Mouse (Mus musculus): ENCODE measurements around the gene Zfp128. TPM values are rescaled to one million over a fixed set of nuclear protein-coding genes. Genes with fewer than 3 reads are reported as not detected.
"Not testable (repeated sequence)": the region's sequence is repeated elsewhere in the genome, so short reads cannot be mapped to it uniquely, and the experiment has no call there.

Zfp128 gene
- polyA plus RNA-seq (2015; fragmentation: Nextera tagmentation; extraction: Ambion mirVana), result 4.5 and 4.9 TPM in 2 replicates

GRCm38 (mm10) chr7:12880911-12881660 lies at the start of gene Zfp128:
TSS of gene Zfp128 (plus strand) at chr7:12881177.
- peaks cover 8% of the 10 kb centered on the region for H3K4me1 ChIP-seq
- H3K4me3 ChIP-seq, result peak within 1 kb of the TSS; percentile 71
- peak within 1 kb of the TSS; percentile 64 for H3K4me2 ChIP-seq
- peak within 1 kb of the TSS; percentile 68 for H3K9ac ChIP-seq
- H3K27ac ChIP-seq, result peak within 1 kb of the TSS; percentile 43; the same call in 1 of the 2 replicates
- ATAC-seq (ENCODE audit: insufficient number of reproducible peaks, low FRiP score, low TSS enrichment, low read depth), result peak; percentile 96
- WGBS, result under 1% methylated on average over 35 of the region's 35 CpGs
- H3K27me3 ChIP-seq, result no peaks in the 10 kb centered on the region
- H3K36me3 ChIP-seq, result peaks cover 14% of the 10 kb centered on the region
- H3K9me3 ChIP-seq, result no peaks in the 10 kb centered on the region

DNA sequence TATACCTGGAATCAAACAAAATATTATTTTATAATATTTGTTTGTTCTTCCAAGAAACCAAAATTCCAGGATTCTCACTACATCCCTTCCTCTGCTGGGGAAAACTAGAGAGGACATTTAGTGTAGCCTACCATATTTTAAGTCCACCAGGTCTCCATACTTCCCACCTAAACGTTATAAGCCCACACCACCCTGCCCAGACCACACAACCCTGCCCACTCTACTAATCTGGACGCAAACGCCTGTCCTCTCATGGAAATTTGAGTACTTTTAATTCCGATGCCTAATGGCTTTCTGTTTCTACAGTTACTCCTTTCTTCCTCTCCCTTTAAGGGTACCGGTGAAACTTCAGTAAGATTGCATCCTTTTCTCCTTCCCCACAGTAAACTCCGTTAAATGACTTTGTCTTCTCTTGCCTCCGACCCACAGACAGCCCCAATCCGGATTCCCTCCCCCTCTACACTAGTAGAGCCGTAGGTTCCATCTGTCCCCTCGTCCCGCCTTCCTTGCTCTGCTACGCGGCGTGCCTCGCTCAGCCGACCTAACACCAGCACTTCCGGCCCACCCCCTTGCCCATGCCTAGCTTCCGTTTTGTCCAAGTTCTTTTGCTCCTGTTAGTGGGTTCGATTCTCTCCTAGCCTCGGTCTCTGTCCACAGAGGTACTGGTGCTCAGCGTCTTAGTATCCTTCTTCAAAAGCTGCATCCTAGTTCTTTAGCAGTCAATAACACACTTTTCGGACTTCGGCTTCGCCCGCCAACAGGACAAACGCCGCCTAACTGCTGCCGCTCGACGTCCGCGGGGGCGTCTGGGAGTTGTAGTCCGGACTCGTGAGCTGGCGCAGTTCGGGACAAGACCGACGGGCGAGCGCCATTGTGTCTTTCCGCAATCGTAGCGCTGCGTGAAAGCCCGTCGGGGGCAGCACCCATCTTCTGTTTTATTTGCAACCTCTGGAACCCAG lies 46.5 kb upstream of the Zfp128 start, which contains the start of gene Zfp110:
TSS of gene Zfp110 (plus strand) at position 600 of the 959 bp plus-strand sequence.
- Histone ChIP-seq H3K36me3 (peaks cover 33% of the 10 kb centered on the region), H3K4me2 (peak within 1 kb of the TSS; percentile 50), H3K27me3 (no peaks in the 10 kb centered on the region), H3K4me3 (peak within 1 kb of the TSS; percentile 49), H3K9me3 (peaks cover 10% of the 10 kb centered on the region; the same call in 1 of the 2 replicates), H3K4me1 (no peaks in the 10 kb centered on the region), H3K9ac (peak within 1 kb of the TSS; percentile 43), H3K27ac (peak within 1 kb of the TSS; percentile 43)
- WGBS, result 3% methylated on average over 47 of the region's 47 CpGs
- peak; percentile 96 for ATAC-seq (ENCODE audit: insufficient number of reproducible peaks, low FRiP score, low TSS enrichment, low read depth)

DNA sequence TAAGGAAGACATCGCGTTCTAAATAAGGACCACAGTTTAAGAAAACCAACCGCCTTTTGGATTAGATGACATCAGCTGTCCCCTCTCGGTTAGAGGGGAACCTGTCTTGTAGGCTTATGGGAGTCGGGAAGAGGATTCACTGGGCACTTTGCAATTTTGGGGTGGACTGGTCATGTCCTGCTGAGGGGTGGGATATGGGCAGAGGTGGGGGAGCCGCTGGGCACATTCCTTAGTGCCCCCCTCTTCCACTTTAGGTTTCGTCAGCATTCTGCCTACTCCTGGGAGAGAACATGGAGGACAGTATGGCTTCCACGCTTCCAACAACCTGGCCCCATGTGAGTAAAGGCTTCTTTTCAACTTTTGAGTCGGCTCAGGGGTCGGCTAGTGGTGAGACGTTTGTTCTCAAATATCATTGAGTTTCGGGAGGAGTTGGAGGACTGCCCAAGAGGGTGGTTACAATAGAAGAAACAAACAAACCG lies 45.7 kb upstream of the Zfp128 start:
- Histone ChIP-seq H3K4me1 (no peaks in the 10 kb centered on the region), H3K36me3 (peaks cover 39% of the 10 kb centered on the region), H3K4me2 (peak overlapping the region; percentile 50), H3K27me3 (no peaks in the 10 kb centered on the region), H3K4me3 (peak overlapping the region; percentile 49), H3K9ac (peak overlapping the region; percentile 43), H3K27ac (peak overlapping the region; percentile 43), H3K9me3 (peaks cover 15% of the 10 kb centered on the region)
- 31% methylated on average over 13 of the region's 13 CpGs for WGBS
- ATAC-seq (ENCODE audit: insufficient number of reproducible peaks, low FRiP score, low TSS enrichment, low read depth), result peak; percentile 55

DNA sequence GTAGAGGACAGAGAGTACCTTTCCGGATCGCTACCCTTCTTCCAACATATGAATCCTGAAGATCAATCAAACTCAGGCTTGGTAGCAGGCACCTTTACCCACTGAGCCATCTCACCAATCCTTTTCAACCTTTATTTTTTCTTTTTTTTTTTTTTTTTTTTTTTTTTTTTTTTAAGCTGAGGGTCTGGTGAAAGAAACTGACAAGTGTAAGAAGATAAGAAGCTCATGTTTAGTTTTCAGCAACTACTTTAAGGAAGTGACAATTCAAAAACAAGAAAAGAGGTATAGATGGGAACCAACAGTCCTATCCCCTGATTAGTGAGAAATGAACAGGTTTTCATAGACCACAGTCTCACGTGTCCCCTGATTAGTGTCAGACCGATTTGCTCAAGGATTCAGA lies 45.2 kb upstream of the Zfp128 start:
- Histone ChIP-seq H3K4me3 (peak overlapping the region; percentile 49), H3K27me3 (no peaks in the 10 kb centered on the region), H3K27ac (no peak overlapping the region), H3K9me3 (peaks cover 19% of the 10 kb centered on the region), H3K36me3 (peaks cover 45% of the 10 kb centered on the region), H3K4me2 (peak overlapping the region; percentile 50), H3K4me1 (no peaks in the 10 kb centered on the region), H3K9ac (no peak overlapping the region)
- no peak for ATAC-seq (ENCODE audit: insufficient number of reproducible peaks, low FRiP score, low TSS enrichment, low read depth)
- 97% methylated on average over 4 of the region's 4 CpGs for WGBS

GRCm38 (mm10) chr7:12874301-12874700 lies 6.7 kb upstream of the Zfp128 start:
- Histone ChIP-seq H3K27ac (no peak overlapping the region), H3K27me3 (no peaks in the 10 kb centered on the region), H3K9me3 (no peaks in the 10 kb centered on the region), H3K4me3 (no peak overlapping the region), H3K4me1 (no peaks in the 10 kb centered on the region), H3K4me2 (no peak overlapping the region), H3K36me3 (no peaks in the 10 kb centered on the region), H3K9ac (no peak overlapping the region)
- ATAC-seq (ENCODE audit: insufficient number of reproducible peaks, low FRiP score, low TSS enrichment, low read depth), result no peak
- 20% methylated on average over 3 of the region's 3 CpGs for WGBS

GRCm38 (mm10) chr7:12880036-12880435 lies 941 bp upstream of the Zfp128 start:
- no peaks in the 10 kb centered on the region for H3K27me3 ChIP-seq
- H3K4me3 ChIP-seq, result no peak overlapping the region
- H3K9ac ChIP-seq, result no peak overlapping the region
- H3K9me3 ChIP-seq, result no peaks in the 10 kb centered on the region
- H3K4me1 ChIP-seq, result peaks cover 8% of the 10 kb centered on the region
- H3K27ac ChIP-seq, result no peak overlapping the region
- H3K4me2 ChIP-seq, result no peak overlapping the region
- peaks cover 4% of the 10 kb centered on the region for H3K36me3 ChIP-seq
- ATAC-seq (ENCODE audit: insufficient number of reproducible peaks, low FRiP score, low TSS enrichment, low read depth), result no peak

DNA sequence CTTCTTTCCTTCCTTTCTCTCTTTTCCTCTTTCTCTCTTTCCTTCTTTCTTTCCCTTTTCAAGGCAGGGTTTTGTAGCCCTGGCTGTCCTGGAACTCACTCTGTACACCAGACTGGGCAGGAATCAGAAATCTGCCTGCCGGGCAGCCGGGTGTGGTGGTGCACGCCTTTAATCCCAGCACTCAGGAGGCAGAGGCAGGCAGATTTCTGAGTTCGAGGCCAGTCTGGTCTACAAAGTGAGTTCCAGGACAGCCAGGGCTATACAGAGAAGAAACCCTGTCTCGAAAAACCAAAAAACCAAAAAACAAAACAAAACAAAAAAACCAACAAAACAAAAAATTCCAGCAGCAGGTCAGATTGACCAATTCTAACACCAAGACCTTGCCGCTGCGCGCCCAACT lies 480 bp upstream of the Zfp128 start:
- Histone ChIP-seq H3K9ac (0 out of 2 replicates have a peak overlapping the region, but pooled peaks have one; percentile 26), H3K4me2 (peak overlapping the region; percentile 64), H3K4me3 (peak overlapping the region; percentile 71)
- not testable (repeated sequence) for H3K9me3 ChIP-seq; H3K27ac ChIP-seq; ATAC-seq (ENCODE audit: insufficient number of reproducible peaks, low FRiP score, low TSS enrichment, low read depth); H3K36me3 ChIP-seq; H3K4me1 ChIP-seq; H3K27me3 ChIP-seq
- WGBS, result 44% methylated on average over 8 of the region's 8 CpGs

DNA sequence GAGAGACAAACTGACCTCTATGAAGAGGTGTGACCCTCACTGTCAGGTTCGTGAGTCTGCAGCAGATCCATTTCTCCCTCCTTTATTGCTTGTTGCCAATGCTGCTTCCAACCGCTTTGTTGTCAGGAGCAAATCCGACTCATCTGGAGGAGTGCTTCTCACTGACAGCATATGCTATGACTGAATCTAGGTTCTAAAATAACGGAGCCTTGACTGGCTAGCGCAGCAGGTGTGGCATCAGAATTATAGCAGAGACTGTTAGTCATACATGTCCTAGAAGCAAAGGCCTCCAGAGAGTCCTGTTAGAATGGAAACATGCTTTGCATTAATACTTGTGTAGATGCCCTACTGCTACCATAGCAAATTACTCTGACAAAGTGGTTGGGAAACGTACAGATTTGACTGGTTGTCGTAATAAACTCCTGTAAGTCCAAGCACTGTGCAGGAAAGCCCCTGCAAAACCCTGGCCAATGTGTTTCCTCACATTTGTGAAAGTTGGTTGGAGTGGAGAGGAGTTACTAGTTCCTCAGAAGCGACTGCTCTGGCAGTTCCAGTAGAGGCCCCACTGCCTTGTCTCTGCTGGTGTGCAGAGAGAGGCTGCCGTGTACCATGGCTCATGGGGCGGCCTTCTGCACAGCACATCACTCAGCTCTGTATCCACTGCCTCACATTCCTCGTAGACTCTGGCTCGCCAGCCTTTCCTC lies 5.7 kb downstream of the Zfp128 start:
- Histone ChIP-seq H3K9ac (no peak overlapping the region), H3K27ac (no peak overlapping the region), H3K4me2 (no peak overlapping the region), H3K4me3 (no peak overlapping the region), H3K9me3 (no peaks in the 10 kb centered on the region), H3K27me3 (no peaks in the 10 kb centered on the region), H3K36me3 (peaks cover 65% of the 10 kb centered on the region), H3K4me1 (peaks cover 3% of the 10 kb centered on the region)
- 92% methylated on average over 12 of the region's 12 CpGs for WGBS
- ATAC-seq (ENCODE audit: insufficient number of reproducible peaks, low FRiP score, low TSS enrichment, low read depth), result no peak

DNA sequence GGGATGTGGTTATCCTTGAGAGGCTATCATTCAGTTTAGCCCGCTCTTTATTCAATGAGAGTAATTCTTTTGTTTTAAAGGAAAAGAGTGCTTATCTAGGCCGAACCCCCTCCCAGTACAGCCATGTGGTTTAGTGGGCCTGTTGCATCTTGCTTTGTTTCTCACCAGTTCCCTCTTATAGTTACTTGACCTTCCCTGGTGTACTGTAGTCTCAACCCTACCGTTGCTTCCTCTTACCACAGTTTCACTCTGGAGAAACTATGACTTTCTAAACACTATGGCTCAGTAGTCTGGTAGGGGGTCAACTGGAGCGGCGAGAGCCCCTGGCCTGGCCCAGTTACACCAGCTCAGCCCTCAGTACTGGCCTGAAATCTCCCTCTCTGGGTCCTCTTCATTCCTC lies 6.6 kb downstream of the Zfp128 start:
- ATAC-seq (ENCODE audit: insufficient number of reproducible peaks, low FRiP score, low TSS enrichment, low read depth), result no peak

GRCm38 (mm10) chr7:12890928-12891327 lies 10.0 kb downstream of the Zfp128 start:
- Histone ChIP-seq H3K4me1 (no peaks in the 10 kb centered on the region), H3K36me3 (peaks cover 56% of the 10 kb centered on the region), H3K4me2 (no peak overlapping the region), H3K9me3 (no peaks in the 10 kb centered on the region), H3K27me3 (no peaks in the 10 kb centered on the region), H3K4me3 (no peak overlapping the region), H3K27ac (no peak overlapping the region), H3K9ac (no peak overlapping the region)
- WGBS, result 93% methylated on average over 14 of the region's 14 CpGs
- no peak for ATAC-seq (ENCODE audit: insufficient number of reproducible peaks, low FRiP score, low TSS enrichment, low read depth)

More for the DNA sequence above, 6.6 kb downstream of the Zfp128 start:
- Histone ChIP-seq H3K4me2 (no peak overlapping the region), H3K36me3 (peaks cover 69% of the 10 kb centered on the region), H3K27ac (no peak overlapping the region), H3K4me3 (no peak overlapping the region), H3K4me1 (no peaks in the 10 kb centered on the region), H3K9me3 (no peaks in the 10 kb centered on the region), H3K9ac (no peak overlapping the region), H3K27me3 (no peaks in the 10 kb centered on the region)
- WGBS, result 93% methylated on average over 5 of the region's 5 CpGs

- H3K9me3 ChIP-seq, result no peaks in the 10 kb centered on the region
- H3K9ac ChIP-seq, result no peak overlapping the region
- H3K4me3 ChIP-seq, result no peak overlapping the region
- WGBS, result 88% methylated on average over 1 of the region's 1 CpGs
- H3K27me3 ChIP-seq, result no peaks in the 10 kb centered on the region
- no peaks in the 10 kb centered on the region for H3K4me1 ChIP-seq
- no peak overlapping the region for H3K4me2 ChIP-seq
- H3K36me3 ChIP-seq, result peaks cover 52% of the 10 kb centered on the region
- ATAC-seq (ENCODE audit: insufficient number of reproducible peaks, low FRiP score, low TSS enrichment, low read depth), result no peak
- no peak overlapping the region for H3K27ac ChIP-seq
Measured at GRCm38 (mm10) chr7:12891334-12891733, 10.4 kb downstream of the Zfp128 start.
